Mouse (Mus musculus) ES-E14 (cell line): ENCODE measurements around the gene Aldh9a1. TPM values are rescaled to one million over a fixed set of nuclear protein-coding genes. Genes with fewer than 3 reads are reported as not detected.

Experiments used
- DNase-seq: peaks from one replicate; pipeline ENCODE4 v3.0.0-alpha.2; 2013; ENCODE audit warnings: low read depth, low spot score
- H3K27ac ChIP-seq: 2 replicates; pipeline ENCODE4 v1.5.1; 2012; ENCODE audit warnings: low read depth, mild to moderate bottlenecking, low read length, moderate library complexity, mixed read lengths; ENCODE audit not compliant: poor library complexity, insufficient read depth, severe bottlenecking
- H3K36me3 ChIP-seq: 2 replicates; pipeline ENCODE4 v1.6.1; 2012; ENCODE audit warnings: mild to moderate bottlenecking, low read length, moderate library complexity, mixed read lengths; ENCODE audit not compliant: control insufficient read depth, poor library complexity, insufficient read depth, severe bottlenecking
- H3K4me1 ChIP-seq, 2 experiments: fragments of 150-350 bp in 1 of 2; sonication (generic) in 1 of 2; 2 replicates each; pipeline ENCODE4 v1.6.1; 2012; ENCODE audit warnings: low read length in 2 of 2, mild to moderate bottlenecking in 1 of 2, mixed read lengths in 1 of 2; ENCODE audit not compliant: control insufficient read depth in 2 of 2, insufficient read depth in 2 of 2, poor library complexity in 1 of 2
- H3K4me3 ChIP-seq, 2 experiments: fragments of 150-350 bp in 1 of 2; sonication (generic) in 1 of 2; 2 replicates each; pipeline ENCODE4 v1.5.1; 2012; ENCODE audit warnings: low read length in 2 of 2, low read depth in 1 of 2, mild to moderate bottlenecking in 1 of 2, mixed read lengths in 1 of 2; ENCODE audit not compliant: insufficient read depth in 1 of 2, poor library complexity in 1 of 2, severe bottlenecking in 1 of 2
- H3K9ac ChIP-seq: 2 replicates; pipeline ENCODE4 v1.6.1; 2012; ENCODE audit warnings: low read depth, mild to moderate bottlenecking, low read length, mixed read lengths; ENCODE audit not compliant: poor library complexity, insufficient read depth, severe bottlenecking
- H3K9me3 ChIP-seq: fragments of 150-350 bp; sonication (generic); 2 replicates; pipeline ENCODE4 v1.6.1; 2012; ENCODE audit warnings: low read depth, mild to moderate bottlenecking, low read length; ENCODE audit not compliant: control insufficient read depth, insufficient read depth
- CHD2 ChIP-seq: IDR thresholded peaks from 2 replicates; pipeline ENCODE4 v1.6.1; 2014; ENCODE audit warnings: mild to moderate bottlenecking, low read depth, low read length, inconsistent platforms
- HCFC1 ChIP-seq: IDR thresholded peaks from 2 replicates; pipeline ENCODE4 v1.6.1; 2012; ENCODE audit warnings: low read length, inconsistent platforms, borderline replicate concordance; ENCODE audit not compliant: insufficient read depth
- MAFK ChIP-seq: IDR thresholded peaks from 2 replicates; pipeline ENCODE4 v1.6.1; 2014; ENCODE audit warnings: mild to moderate bottlenecking, low read depth, low read length, inconsistent platforms; ENCODE audit not compliant: insufficient read depth
- ZC3H11A ChIP-seq: IDR thresholded peaks from 2 replicates; pipeline ENCODE4 v1.6.1; 2012; ENCODE audit warnings: low read depth, mild to moderate bottlenecking, inconsistent platforms, low read length, borderline replicate concordance
- ZNF384 ChIP-seq: IDR thresholded peaks from 2 replicates; pipeline ENCODE4 v1.6.1; 2012; ENCODE audit warnings: low read depth, low read length, inconsistent platforms
- in situ Hi-C, 2 experiments: fragments of 600-800 bp; cut with MboI; formaldehyde crosslinking; loops; one replicate each; pipeline ENCODE4 v1.15.1; 2025; ENCODE audit warnings: low sequenced_read_pairs in 2 of 2, inconsistent platforms in 1 of 2; ENCODE audit not compliant: unreplicated experiment in 2 of 2
- total RNA-seq: library from RNA; depleted of rRNA; stranded (reverse); fragments of 300-350 nt; gene quantifications from 2 replicates; pipeline ENCODE4 v1.2.3, GENCODE M21; 2012

Gene Aldh9a1
- total RNA-seq, 1 experiment: 26.8 TPM

- H3K4me3 ChIP-seq: no peak overlapping the region
- H3K9ac ChIP-seq: no peak overlapping the region
- H3K9me3 ChIP-seq: no peaks in the 10 kb centered on the region
- H3K4me1 ChIP-seq: peaks cover 0 to 2% of the 10 kb centered on the region in 2 experiments; a peak in 1 of 4 replicates
- TF ChIP-seq ZC3H11A (no peak), HCFC1 (no peak), ZNF384 (no peak), CHD2 (no peak), MAFK (no peak)
- H3K36me3 ChIP-seq: no peaks in the 10 kb centered on the region
- in situ Hi-C loops: no loop called here
- no peak overlapping the region for H3K27ac ChIP-seq
- no peak for DNase-seq
Measured at GRCm38 (mm10) chr1:167389584-167389983, 39.8 kb downstream of the Aldh9a1 start.

GRCm38 (mm10) chr1:167390381-167390780, 40.6 kb downstream of the Aldh9a1 start:
- no peaks in the 10 kb centered on the region for H3K9me3 ChIP-seq
- no peak for DNase-seq
- H3K36me3 ChIP-seq: no peaks in the 10 kb centered on the region
- peaks cover 0 to 2% of the 10 kb centered on the region in 2 experiments; a peak in 1 of 4 replicates for H3K4me1 ChIP-seq
- H3K4me3 ChIP-seq: no peak overlapping the region
- H3K9ac ChIP-seq: no peak overlapping the region
- in situ Hi-C loops: no loop called here
- no peak for TF ChIP-seq CHD2
- no peak for TF ChIP-seq ZNF384
- TF ChIP-seq ZC3H11A: no peak
- TF ChIP-seq MAFK: no peak
- no peak for TF ChIP-seq HCFC1
- H3K27ac ChIP-seq: no peak overlapping the region

- TF ChIP-seq ZC3H11A (no peak), HCFC1 (no peak), CHD2 (no peak), MAFK (no peak), ZNF384 (no peak)
- H3K9ac ChIP-seq: no peak overlapping the region
- H3K9me3 ChIP-seq: no peaks in the 10 kb centered on the region
- no peak for DNase-seq
- H3K4me3 ChIP-seq: no peak overlapping the region
- H3K36me3 ChIP-seq: no peaks in the 10 kb centered on the region
- peaks cover 0 to 2% of the 10 kb centered on the region in 2 experiments; a peak in 1 of 4 replicates for H3K4me1 ChIP-seq
- in situ Hi-C loops: no loop called here
- no peak overlapping the region for H3K27ac ChIP-seq
Measured at GRCm38 (mm10) chr1:167391241-167391640, 41.5 kb downstream of the Aldh9a1 start.

GRCm38 (mm10) chr1:167392031-167392640, 42.3 kb downstream of the Aldh9a1 start:
- H3K27ac ChIP-seq: no peak overlapping the region
- H3K4me1 ChIP-seq: peaks cover 0 to 2% of the 10 kb centered on the region in 2 experiments; a peak in 1 of 4 replicates
- no peak overlapping the region for H3K9ac ChIP-seq
- in situ Hi-C loops: no loop called here
- H3K36me3 ChIP-seq: no peaks in the 10 kb centered on the region
- peak overlapping the region in 1 of 2 experiments; percentile 97; a peak in 1 of 4 replicates for H3K4me3 ChIP-seq
- no peaks in the 10 kb centered on the region for H3K9me3 ChIP-seq
- TF ChIP-seq CHD2 (no peak), MAFK (no peak), ZC3H11A (no peak), ZNF384 (no peak), HCFC1 (no peak)
- no peak for DNase-seq

GRCm38 (mm10) chr1:167392687-167393086, 42.9 kb downstream of the Aldh9a1 start:
- Histone ChIP-seq H3K9me3 (no peaks in the 10 kb centered on the region), H3K4me3 (peak overlapping the region; percentile 90 to 97), H3K4me1 (peaks cover 0 to 2% of the 10 kb centered on the region in 2 experiments; a peak in 1 of 4 replicates), H3K36me3 (no peaks in the 10 kb centered on the region), H3K9ac (no peak overlapping the region; the same call in 1 of the 2 replicates), H3K27ac (no peak overlapping the region)
- TF ChIP-seq CHD2 (no peak), MAFK (no peak), ZC3H11A (no peak), ZNF384 (no peak), HCFC1 (no peak)
- DNase-seq: no peak
- in situ Hi-C loops: no loop called here
